Mouse (Mus musculus) lung, embryonic 16.5 days (tissue): ENCODE data around the gene S100a10. TPM values are rescaled to one million over a fixed set of nuclear protein-coding genes. Genes with fewer than 3 reads are reported as not detected.

ENCODE experiments used
- ATAC-seq: fragments of 200-750 bp; cut with Nextera tagmentation; 2 replicates; pipeline ENCODE4 v1.8.0; 2017; ENCODE audit warnings: low read depth, mild to moderate bottlenecking, moderate library complexity
- H3K27ac ChIP-seq: fragments of 300-500 bp; sonication (generic); 2 replicates; pipeline ENCODE4 v1.5.1; 2014; ENCODE audit warnings: mild to moderate bottlenecking, control low read depth, low read length
- H3K27me3 ChIP-seq: fragments of 300-500 bp; sonication (generic); 2 replicates; pipeline ENCODE4 v1.6.1; 2014; ENCODE audit warnings: low read depth, low read length, mixed read lengths; ENCODE audit not compliant: control insufficient read depth, insufficient read depth
- H3K36me3 ChIP-seq: fragments of 300-500 bp; sonication (generic); 2 replicates; pipeline ENCODE4 v1.6.1; 2014; ENCODE audit warnings: low read length; ENCODE audit not compliant: control insufficient read depth, insufficient read depth
- H3K4me1 ChIP-seq: fragments of 300-500 bp; sonication (generic); replicated peaks from 2 replicates; pipeline ENCODE4 v1.6.1; 2014; ENCODE audit warnings: low read length, mixed read lengths; ENCODE audit not compliant: control insufficient read depth, insufficient read depth
- H3K4me2 ChIP-seq: fragments of 300-500 bp; sonication (generic); 2 replicates; pipeline ENCODE4 v1.6.1; 2014; ENCODE audit warnings: low read depth, low read length, control low read depth
- H3K4me3 ChIP-seq: fragments of 300-500 bp; sonication (generic); 2 replicates; pipeline ENCODE4 v1.5.1; 2014; ENCODE audit warnings: mild to moderate bottlenecking, low read length, control low read depth
- H3K9ac ChIP-seq: fragments of 300-500 bp; sonication (generic); 2 replicates; pipeline ENCODE4 v1.6.1; 2014; ENCODE audit warnings: low read length, control low read depth
- H3K9me3 ChIP-seq: fragments of 300-500 bp; sonication (generic); 2 replicates; pipeline ENCODE4 v1.6.1; 2016; ENCODE audit warnings: low read length; ENCODE audit not compliant: control insufficient read depth
- WGBS: fragments of 180-500 bp; shearing (Covaris S2); extraction: QIAGEN DNeasy Blood & Tissue Kit; methylation state at CpG from one replicate; pipeline ENCODE4 v1.1.7; 2014; 5-methylcytosine and 5-hydroxymethylcytosine counted together
- polyA plus RNA-seq: library from polyadenylated mRNA; unstranded; fragments of >200 nt; fragmentation: Nextera tagmentation; extraction: Ambion mirVana; gene quantifications from 2 replicates; pipeline ENCODE4 v1.2.1, GENCODE M21; 2015

S100a10 gene
- polyA plus RNA-seq, 1 experiment from 2014 or later = 320 TPM

DNA sequence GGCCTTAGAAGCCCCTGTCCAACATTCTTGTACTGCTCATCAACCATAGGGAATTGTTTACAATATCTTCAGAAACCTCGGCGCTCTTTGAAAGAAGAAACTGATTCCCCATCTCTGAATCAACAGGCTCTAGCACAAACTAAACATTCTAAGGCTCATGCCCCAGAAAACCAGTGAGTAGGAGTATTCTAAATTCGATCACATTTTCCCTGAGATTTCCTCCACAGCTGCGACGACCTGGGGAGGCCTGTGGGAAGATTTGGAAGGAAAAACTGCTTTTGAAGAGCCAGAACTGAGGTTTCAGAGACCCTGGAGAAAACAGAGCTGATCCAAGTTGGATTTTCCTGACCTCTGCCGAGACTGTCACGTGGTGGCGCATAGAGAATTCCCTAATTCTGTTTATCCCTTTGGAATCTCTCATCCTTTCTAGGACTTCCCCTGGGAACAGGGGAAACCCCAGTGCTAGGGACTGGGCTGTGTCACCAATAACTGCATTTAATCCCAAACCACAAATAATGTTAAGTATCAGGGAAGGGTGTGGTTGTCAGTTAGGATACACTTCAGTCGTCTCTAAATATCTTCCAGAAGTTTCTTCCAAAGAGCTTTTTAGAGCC is 1.0 kb upstream of the S100a10 start:
- Histone ChIP-seq H3K4me1 (peaks cover 22% of the 10 kb centered on the region), H3K27ac (peak overlapping the region; percentile 71; the same call in 1 of the 2 replicates), H3K4me2 (peak overlapping the region; percentile 71; the same call in 1 of the 2 replicates), H3K4me3 (peak overlapping the region; percentile 66), H3K36me3 (no peaks in the 10 kb centered on the region), H3K9ac (no peak overlapping the region), H3K9me3 (no peaks in the 10 kb centered on the region), H3K27me3 (no peaks in the 10 kb centered on the region)
- no peak for ATAC-seq
- 40% methylated on average over 9 of the region's 9 CpGs for WGBS

DNA sequence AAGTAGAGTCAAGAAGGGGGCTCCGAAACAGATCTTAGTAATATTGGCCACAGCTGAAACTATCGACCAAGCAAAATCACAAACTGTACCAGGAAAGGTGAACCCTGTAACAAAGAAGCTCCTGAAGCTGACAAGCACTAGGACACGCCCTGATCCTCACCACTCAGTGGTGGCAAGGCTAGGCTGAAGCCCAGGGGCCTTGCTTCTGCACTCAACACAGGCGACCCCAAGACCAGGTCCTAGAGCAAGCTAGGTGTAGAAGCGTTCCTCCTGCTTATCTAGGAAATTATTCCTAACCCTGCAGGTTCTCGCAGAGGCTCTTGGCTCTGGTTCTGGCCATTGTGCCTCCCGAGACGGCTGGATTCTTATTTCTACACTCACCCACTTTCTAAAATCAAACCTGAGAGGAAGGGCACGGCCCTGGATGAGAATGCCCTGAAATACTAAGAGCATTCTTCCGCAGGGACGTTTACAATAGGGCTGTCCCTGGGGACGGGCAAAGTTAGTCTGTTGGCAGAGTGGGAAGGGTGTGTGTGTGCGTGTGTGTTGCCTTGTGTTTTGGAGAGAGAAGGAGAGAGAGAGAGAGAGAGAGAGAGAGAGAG is 400 bp upstream of the S100a10 start:
- H3K4me3 ChIP-seq = peak overlapping the region; percentile 66
- WGBS = 17% methylated on average over 12 of the region's 13 CpGs
- no peaks in the 10 kb centered on the region for H3K27me3 ChIP-seq
- H3K9me3 ChIP-seq = no peaks in the 10 kb centered on the region
- peaks cover 22% of the 10 kb centered on the region for H3K4me1 ChIP-seq
- H3K4me2 ChIP-seq = peak overlapping the region; percentile 71
- peak; percentile 60 for ATAC-seq
- H3K9ac ChIP-seq = peak overlapping the region; percentile 75
- no peaks in the 10 kb centered on the region for H3K36me3 ChIP-seq
- peak overlapping the region; percentile 71 for H3K27ac ChIP-seq

DNA sequence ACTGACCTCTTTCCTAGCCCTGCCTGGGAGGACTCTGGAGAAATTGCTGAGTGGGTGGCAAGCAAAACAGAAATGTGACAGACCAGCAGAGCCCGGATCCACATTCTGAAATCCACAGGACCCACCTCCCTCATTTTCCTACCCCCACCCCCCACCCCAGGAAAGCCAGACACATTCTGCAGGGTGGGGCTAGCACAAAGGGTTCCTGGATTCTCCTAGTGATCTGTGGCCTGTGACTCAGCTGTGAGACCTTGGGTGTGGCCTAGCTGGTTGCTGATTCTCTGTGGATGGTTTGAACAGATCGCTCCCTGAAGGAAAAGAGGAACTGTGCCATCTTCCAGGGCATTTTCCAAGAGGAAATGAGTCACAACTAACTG is 986 bp downstream of the S100a10 start:
- ATAC-seq = peak; percentile 41
- peaks cover 22% of the 10 kb centered on the region for H3K4me1 ChIP-seq
- peak overlapping the region; percentile 71 for H3K4me2 ChIP-seq
- H3K9ac ChIP-seq = peak overlapping the region; percentile 75
- peak overlapping the region; percentile 66 for H3K4me3 ChIP-seq
- peak overlapping the region; percentile 80 for H3K27ac ChIP-seq
- H3K36me3 ChIP-seq = no peaks in the 10 kb centered on the region
- WGBS = 18% methylated on average over 2 of the region's 2 CpGs
- no peaks in the 10 kb centered on the region for H3K27me3 ChIP-seq
- no peaks in the 10 kb centered on the region for H3K9me3 ChIP-seq

DNA sequence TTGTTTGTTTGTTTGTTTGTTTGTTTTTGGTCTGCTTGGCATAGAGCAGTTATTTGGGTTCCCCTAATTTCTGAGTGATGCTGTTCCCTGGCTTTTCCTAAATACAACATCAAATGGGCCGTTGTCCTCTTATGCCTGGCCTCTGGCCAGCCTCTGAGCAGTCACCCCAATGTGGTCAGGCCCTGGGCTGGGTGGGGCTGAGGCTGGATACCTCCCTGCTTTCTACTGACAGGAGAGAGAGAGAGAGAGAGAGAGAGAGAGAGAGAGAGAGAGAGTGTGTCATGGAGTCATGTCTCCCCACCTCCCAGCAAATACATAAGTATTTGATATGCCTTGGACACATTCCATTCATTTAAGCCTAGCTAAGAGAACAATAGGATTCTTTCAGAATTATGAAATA is 1.7 kb downstream of the S100a10 start:
- 29% methylated on average over 1 of the region's 1 CpGs for WGBS
- H3K4me3 ChIP-seq = peak overlapping the region; percentile 66
- peak overlapping the region; percentile 71 for H3K4me2 ChIP-seq
- peaks cover 22% of the 10 kb centered on the region for H3K4me1 ChIP-seq
- ATAC-seq = no peak
- H3K27ac ChIP-seq = peak overlapping the region; percentile 80; the same call in 1 of the 2 replicates
- no peaks in the 10 kb centered on the region for H3K27me3 ChIP-seq
- H3K9ac ChIP-seq = peak overlapping the region; percentile 34
- H3K9me3 ChIP-seq = no peaks in the 10 kb centered on the region
- H3K36me3 ChIP-seq = peaks cover 7% of the 10 kb centered on the region; the same call in 1 of the 2 replicates

DNA sequence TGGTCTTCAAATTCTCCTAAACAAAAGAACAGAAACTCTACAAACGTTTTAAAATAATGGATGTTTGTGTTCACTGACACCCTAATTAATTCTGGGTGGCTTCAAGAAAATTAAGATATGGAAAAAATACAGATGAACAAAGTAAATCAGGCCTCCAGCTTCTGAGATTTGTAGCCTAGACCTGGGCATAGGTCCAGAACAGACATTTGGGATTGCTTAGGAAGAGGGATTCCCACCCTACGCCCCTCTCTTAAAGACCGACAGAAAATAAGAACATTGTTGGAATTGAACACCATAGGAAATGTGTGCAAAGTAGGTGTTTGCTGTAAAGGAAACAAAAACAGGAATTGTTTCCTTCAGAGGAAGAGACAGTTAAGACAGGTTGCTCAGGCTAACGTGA is 2.6 kb downstream of the S100a10 start:
- H3K9ac ChIP-seq = no peak overlapping the region
- peaks cover 12% of the 10 kb centered on the region; the same call in 1 of the 2 replicates for H3K36me3 ChIP-seq
- no peak overlapping the region for H3K4me2 ChIP-seq
- H3K4me3 ChIP-seq = no peak overlapping the region
- ATAC-seq = no peak
- no peak overlapping the region for H3K27ac ChIP-seq
- H3K4me1 ChIP-seq = peaks cover 22% of the 10 kb centered on the region
- 35% methylated on average over 4 of the region's 4 CpGs for WGBS
- H3K9me3 ChIP-seq = no peaks in the 10 kb centered on the region
- H3K27me3 ChIP-seq = no peaks in the 10 kb centered on the region

DNA sequence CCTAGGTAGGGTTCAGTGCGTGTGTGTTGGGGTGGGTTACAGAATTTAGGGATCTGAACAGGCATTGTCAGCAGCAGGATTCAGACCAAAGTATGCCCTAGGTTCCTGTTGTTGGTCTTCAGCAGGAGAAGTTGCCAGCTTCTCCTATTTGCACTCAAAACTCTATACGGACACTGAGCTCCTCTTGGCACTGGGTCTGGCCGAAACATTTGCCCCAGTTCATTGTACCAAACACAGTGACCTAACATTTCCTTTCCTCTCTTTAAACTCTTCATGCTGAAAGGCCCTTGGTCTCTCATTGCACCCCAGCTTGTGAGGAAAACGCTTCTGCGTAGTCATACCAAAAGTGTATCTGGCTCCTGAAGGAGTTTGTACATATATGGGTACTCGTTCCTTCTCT is 5.1 kb downstream of the S100a10 start:
- WGBS = 60% methylated on average over 6 of the region's 6 CpGs
- H3K4me3 ChIP-seq = no peak overlapping the region

DNA sequence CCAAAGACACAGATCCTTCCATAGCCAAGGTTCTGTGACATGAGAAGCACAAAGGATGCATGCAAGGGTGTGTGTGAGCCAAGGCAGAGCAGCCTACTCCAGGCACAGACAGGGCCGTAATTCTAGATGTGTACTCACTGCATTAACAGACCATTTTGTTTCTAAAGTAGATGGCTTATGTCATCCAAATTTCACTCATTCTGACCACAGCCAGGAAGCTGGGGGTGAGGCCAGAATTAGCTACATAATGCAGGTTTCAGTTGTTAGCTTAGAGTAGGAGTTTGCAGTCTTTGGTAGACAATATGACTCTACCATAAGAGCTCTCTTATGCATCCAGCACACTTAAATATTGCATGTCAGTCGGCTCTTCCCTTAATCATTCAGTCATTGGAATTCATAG is 7.5 kb downstream of the S100a10 start:
- ATAC-seq = no peak
- Histone ChIP-seq H3K4me2 (no peak overlapping the region), H3K36me3 (peaks cover 31% of the 10 kb centered on the region), H3K9ac (no peak overlapping the region), H3K9me3 (no peaks in the 10 kb centered on the region), H3K27me3 (no peaks in the 10 kb centered on the region), H3K4me1 (peaks cover 2% of the 10 kb centered on the region), H3K4me3 (no peak overlapping the region), H3K27ac (no peak overlapping the region)
- 81% methylated on average over 2 of the region's 2 CpGs for WGBS

More for the DNA sequence above, 5.1 kb downstream of the S100a10 start:
- ATAC-seq = no peak
- Histone ChIP-seq H3K36me3 (peaks cover 30% of the 10 kb centered on the region), H3K27me3 (no peaks in the 10 kb centered on the region), H3K4me1 (peaks cover 15% of the 10 kb centered on the region), H3K27ac (no peak overlapping the region), H3K9ac (no peak overlapping the region), H3K4me2 (no peak overlapping the region), H3K9me3 (no peaks in the 10 kb centered on the region)

DNA sequence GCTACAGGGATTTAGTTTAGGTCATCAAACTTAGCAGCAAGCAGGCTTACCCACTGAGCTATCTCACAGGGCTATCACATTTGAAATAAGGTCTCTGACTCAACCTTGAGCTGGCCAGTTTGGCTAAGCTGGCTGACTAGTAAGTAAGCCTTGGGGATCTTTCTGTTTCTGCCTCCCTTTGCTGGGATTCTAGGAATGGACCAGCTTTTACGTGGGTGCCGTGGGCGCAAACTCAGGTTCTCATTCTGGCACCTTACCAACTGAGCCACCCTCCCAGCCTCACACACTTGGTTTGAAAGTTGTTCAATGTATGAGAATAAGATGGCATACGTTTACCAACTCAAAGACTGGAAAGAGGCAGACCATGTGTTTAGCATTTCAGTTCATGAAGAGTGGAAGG is 8.3 kb downstream of the S100a10 start:
- H3K27me3 ChIP-seq = no peaks in the 10 kb centered on the region
- no peak overlapping the region for H3K4me3 ChIP-seq
- peaks cover 6% of the 10 kb centered on the region; the same call in 1 of the 2 replicates for H3K4me1 ChIP-seq
- H3K36me3 ChIP-seq = peaks cover 31% of the 10 kb centered on the region
- no peak for ATAC-seq
- no peaks in the 10 kb centered on the region for H3K9me3 ChIP-seq
- no peak overlapping the region for H3K9ac ChIP-seq
- WGBS = 96% methylated on average over 4 of the region's 4 CpGs
- H3K4me2 ChIP-seq = no peak overlapping the region
- H3K27ac ChIP-seq = no peak overlapping the region

DNA sequence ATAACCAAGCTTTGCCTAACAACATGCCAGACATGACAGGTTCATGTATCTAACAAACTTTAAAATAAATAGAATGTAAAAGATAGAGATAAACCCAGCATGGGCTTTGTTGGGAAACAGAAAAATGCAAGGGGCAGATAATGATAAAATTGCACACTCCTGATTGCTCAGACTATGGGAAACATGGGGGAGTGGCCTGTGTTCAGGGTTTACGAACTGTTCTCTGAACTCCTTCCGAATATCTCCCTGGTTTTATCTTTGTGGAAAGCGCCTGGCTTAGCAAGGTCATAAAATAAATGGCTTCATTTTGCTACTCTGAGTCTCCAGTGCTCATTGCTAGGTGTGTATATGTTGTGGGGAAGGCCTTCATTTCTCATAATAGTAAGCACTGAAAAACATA is 12.0 kb downstream of the S100a10 start:
- 78% methylated on average over 3 of the region's 3 CpGs for WGBS

More for the DNA sequence above, 12.0 kb downstream of the S100a10 start:
- no peak overlapping the region for H3K4me3 ChIP-seq
- no peak overlapping the region for H3K9ac ChIP-seq
- H3K36me3 ChIP-seq = peaks cover 22% of the 10 kb centered on the region
- no peak for ATAC-seq
- peaks cover 7% of the 10 kb centered on the region for H3K4me1 ChIP-seq
- H3K4me2 ChIP-seq = no peak overlapping the region
- H3K27me3 ChIP-seq = no peaks in the 10 kb centered on the region
- no peak overlapping the region for H3K27ac ChIP-seq
- H3K9me3 ChIP-seq = no peaks in the 10 kb centered on the region
